Mouse (Mus musculus): ENCODE measurements around the gene Kcne1. TPM values are rescaled to one million over a fixed set of nuclear protein-coding genes. Genes with fewer than 3 reads are reported as not detected.

The Kcne1 gene
- polyA plus RNA-seq, 1 experiment from 2014 or later: 0.36 TPM

DNA sequence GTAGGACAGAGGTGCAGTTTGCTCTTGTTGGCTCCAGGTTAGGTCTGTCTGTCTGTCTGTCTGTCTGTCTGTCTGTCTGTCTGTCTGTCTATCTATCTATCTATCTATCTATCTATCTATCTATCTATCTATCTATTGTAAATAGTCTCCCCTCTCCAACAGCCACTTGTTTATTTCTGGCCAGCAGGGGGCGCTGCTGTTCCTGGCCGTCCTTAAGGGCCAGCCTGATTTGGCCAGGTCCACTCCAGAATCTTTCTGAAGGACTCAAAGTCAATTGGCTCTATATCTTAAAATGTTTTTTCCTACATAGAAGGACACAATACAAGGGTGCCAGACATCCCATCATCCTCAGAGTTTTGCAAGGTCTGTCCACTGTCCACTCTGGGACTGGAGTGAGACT lies 25.8 kb upstream of the Kcne1 start:
- Histone ChIP-seq H3K36me3 (no peaks in the 10 kb centered on the region), H3K4me1 (no peaks in the 10 kb centered on the region), H3K9ac (no peak overlapping the region), H3K4me3 (no peak overlapping the region), H3K27me3 (no peaks in the 10 kb centered on the region), H3K4me2 (no peak overlapping the region), H3K9me3 (no peaks in the 10 kb centered on the region), H3K27ac (no peak overlapping the region)
- no peak for ATAC-seq (ENCODE audit: insufficient number of reproducible peaks, low FRiP score, low TSS enrichment, low read depth)
- WGBS: 0% methylated on average over 2 of the region's 2 CpGs

DNA sequence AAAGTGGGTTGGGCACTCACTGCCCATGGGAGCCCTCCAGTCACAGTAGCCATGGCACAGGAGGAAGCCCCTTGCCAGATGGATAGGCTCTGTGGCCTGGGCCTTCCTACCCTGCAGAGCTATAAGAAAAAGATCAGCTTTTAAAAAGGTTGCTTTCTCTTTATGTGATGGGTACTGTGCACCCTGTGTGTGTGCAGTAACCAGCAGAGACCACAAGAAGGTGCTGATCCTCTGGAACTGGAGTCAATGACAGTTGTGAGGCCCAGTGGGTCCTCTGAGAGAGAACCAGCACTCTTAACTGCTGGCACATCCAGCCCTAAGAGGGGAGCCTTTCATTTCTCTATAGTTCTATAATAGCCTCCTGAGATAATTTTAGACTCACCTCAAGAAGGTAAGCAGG lies 24.1 kb upstream of the Kcne1 start:
- Histone ChIP-seq H3K4me2 (no peak overlapping the region), H3K27ac (no peak overlapping the region), H3K36me3 (no peaks in the 10 kb centered on the region), H3K4me3 (no peak overlapping the region), H3K4me1 (no peaks in the 10 kb centered on the region), H3K27me3 (no peaks in the 10 kb centered on the region), H3K9ac (no peak overlapping the region), H3K9me3 (no peaks in the 10 kb centered on the region)
- no peak for ATAC-seq (ENCODE audit: insufficient number of reproducible peaks, low FRiP score, low TSS enrichment, low read depth)

DNA sequence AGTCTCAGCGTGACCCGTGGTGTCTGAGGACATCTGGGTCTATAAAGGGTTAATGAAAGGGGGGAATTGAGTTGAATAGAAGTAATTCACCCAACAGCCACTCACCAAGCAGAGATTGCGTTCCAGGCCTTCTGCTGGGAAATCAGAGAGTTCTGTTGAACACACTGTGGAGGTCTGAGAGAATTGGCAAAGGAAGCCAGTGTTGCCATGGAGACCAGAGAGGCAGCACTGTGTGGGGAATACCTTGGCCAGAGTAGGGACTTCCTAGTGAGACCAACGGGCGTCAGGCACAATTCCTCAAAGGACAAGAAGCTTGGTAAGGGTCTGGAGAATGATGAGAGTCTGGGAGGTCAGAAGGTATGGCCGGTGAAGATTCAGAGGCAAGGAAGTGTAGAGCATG lies 23.2 kb upstream of the Kcne1 start:
- H3K9me3 ChIP-seq: no peaks in the 10 kb centered on the region
- H3K36me3 ChIP-seq: no peaks in the 10 kb centered on the region
- H3K27ac ChIP-seq: no peak overlapping the region
- H3K27me3 ChIP-seq: no peaks in the 10 kb centered on the region
- H3K4me1 ChIP-seq: no peaks in the 10 kb centered on the region
- 54% methylated on average over 6 of the region's 6 CpGs for WGBS
- no peak for ATAC-seq (ENCODE audit: insufficient number of reproducible peaks, low FRiP score, low TSS enrichment, low read depth)
- no peak overlapping the region for H3K4me3 ChIP-seq
- no peak overlapping the region for H3K9ac ChIP-seq
- H3K4me2 ChIP-seq: no peak overlapping the region

- H3K4me3 ChIP-seq: no peak overlapping the region
- no peak overlapping the region for H3K4me2 ChIP-seq
- no peaks in the 10 kb centered on the region for H3K9me3 ChIP-seq
- WGBS: 64% methylated on average over 6 of the region's 6 CpGs
- no peaks in the 10 kb centered on the region for H3K36me3 ChIP-seq
- ATAC-seq (ENCODE audit: insufficient number of reproducible peaks, low FRiP score, low TSS enrichment, low read depth): no peak
- H3K27me3 ChIP-seq: no peaks in the 10 kb centered on the region
- H3K27ac ChIP-seq: no peak overlapping the region
- H3K9ac ChIP-seq: no peak overlapping the region
- no peaks in the 10 kb centered on the region for H3K4me1 ChIP-seq
These were observed 21.8 kb upstream of the Kcne1 start for GRCm38 (mm10) chr16:92381092-92381491.

DNA sequence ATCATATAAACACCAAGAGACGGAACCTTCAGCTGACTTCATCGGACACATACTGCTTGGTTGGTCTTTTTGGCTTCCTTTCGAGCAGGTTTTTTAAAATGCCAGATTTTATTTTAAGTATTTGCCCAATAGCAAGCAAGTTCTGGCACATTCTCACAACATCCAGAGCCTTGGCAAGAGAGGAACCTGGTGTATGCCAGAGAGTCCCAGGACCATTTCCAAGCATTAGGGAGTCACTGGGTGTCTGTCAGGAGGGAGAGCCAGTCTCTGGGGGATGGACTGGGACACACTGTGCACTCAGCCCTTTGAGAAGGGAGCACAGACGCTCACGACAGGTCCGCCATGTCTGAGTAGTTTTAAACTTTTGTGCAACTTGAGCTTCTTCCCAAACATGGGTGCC lies 17.7 kb upstream of the Kcne1 start:
- 86% methylated on average over 6 of the region's 6 CpGs for WGBS
- H3K9me3 ChIP-seq: no peaks in the 10 kb centered on the region
- H3K27ac ChIP-seq: no peak overlapping the region
- H3K27me3 ChIP-seq: no peaks in the 10 kb centered on the region
- H3K9ac ChIP-seq: no peak overlapping the region
- H3K4me1 ChIP-seq: 0 out of 2 replicates have a peak, but pooled peaks cover 3% of the 10 kb centered on the region
- ATAC-seq (ENCODE audit: insufficient number of reproducible peaks, low FRiP score, low TSS enrichment, low read depth): no peak
- no peak overlapping the region for H3K4me2 ChIP-seq
- no peak overlapping the region for H3K4me3 ChIP-seq
- no peaks in the 10 kb centered on the region for H3K36me3 ChIP-seq

- no peak overlapping the region for H3K27ac ChIP-seq
- 46% methylated on average over 5 of the region's 5 CpGs for WGBS
- no peak overlapping the region for H3K9ac ChIP-seq
- H3K9me3 ChIP-seq: no peaks in the 10 kb centered on the region
- no peak overlapping the region for H3K4me2 ChIP-seq
- 0 out of 2 replicates have a peak, but pooled peaks cover 5% of the 10 kb centered on the region for H3K27me3 ChIP-seq
- peaks cover 12% of the 10 kb centered on the region; the same call in 1 of the 2 replicates for H3K4me1 ChIP-seq
- ATAC-seq (ENCODE audit: insufficient number of reproducible peaks, low FRiP score, low TSS enrichment, low read depth): no peak
- no peak overlapping the region for H3K4me3 ChIP-seq
- H3K36me3 ChIP-seq: no peaks in the 10 kb centered on the region
These were observed 12.4 kb upstream of the Kcne1 start for GRCm38 (mm10) chr16:92371623-92372022.

GRCm38 (mm10) chr16:92369260-92369659 lies 10.0 kb upstream of the Kcne1 start:
- ATAC-seq (ENCODE audit: insufficient number of reproducible peaks, low FRiP score, low TSS enrichment, low read depth): peak; percentile 60; the same call in 1 of the 2 replicates
- H3K27me3 ChIP-seq: 0 out of 2 replicates have a peak, but pooled peaks cover 5% of the 10 kb centered on the region

DNA sequence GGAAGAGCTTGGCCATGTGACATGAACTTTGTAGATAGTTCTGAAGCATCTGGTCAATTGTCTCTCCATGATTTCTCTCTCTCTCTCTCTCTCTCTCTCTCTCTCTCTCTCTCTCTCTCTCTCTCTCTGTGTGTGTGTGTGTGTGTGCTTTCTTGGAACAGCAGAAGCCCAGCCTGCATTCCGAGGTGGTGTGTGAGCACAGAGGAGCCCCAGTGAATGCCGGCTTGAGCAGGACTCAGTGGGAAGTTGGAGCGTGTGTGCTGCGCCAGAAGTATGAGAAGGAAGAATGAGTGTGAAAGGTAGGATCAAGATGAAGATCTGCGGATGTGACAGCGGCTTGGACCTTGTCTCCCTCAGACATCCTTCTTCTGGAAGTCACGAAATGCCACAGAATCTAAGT lies 6.2 kb upstream of the Kcne1 start:
- WGBS: 53% methylated on average over 7 of the region's 7 CpGs

More at GRCm38 (mm10) chr16:92369260-92369659, 10.0 kb upstream of the Kcne1 start:
- Histone ChIP-seq H3K27ac (no peak overlapping the region), H3K4me3 (no peak overlapping the region), H3K9ac (no peak overlapping the region), H3K4me2 (no peak overlapping the region), H3K9me3 (no peaks in the 10 kb centered on the region), H3K36me3 (no peaks in the 10 kb centered on the region), H3K4me1 (peaks cover 17% of the 10 kb centered on the region)
- 35% methylated on average over 2 of the region's 2 CpGs for whole genome bisulfite sequencing

GRCm38 (mm10) chr16:92360711-92361110 lies 1.4 kb upstream of the Kcne1 start:
- H3K9ac ChIP-seq: no peak overlapping the region
- peaks cover 14% of the 10 kb centered on the region for H3K4me1 ChIP-seq
- no peaks in the 10 kb centered on the region for H3K36me3 ChIP-seq
- no peak for ATAC-seq (ENCODE audit: insufficient number of reproducible peaks, low FRiP score, low TSS enrichment, low read depth)
- no peak overlapping the region for H3K4me2 ChIP-seq
- 68% methylated on average over 7 of the region's 7 CpGs for WGBS
- no peak overlapping the region for H3K4me3 ChIP-seq
- no peaks in the 10 kb centered on the region for H3K9me3 ChIP-seq
- peaks cover 28% of the 10 kb centered on the region for H3K27me3 ChIP-seq
- H3K27ac ChIP-seq: no peak overlapping the region

More for the DNA sequence above, 6.2 kb upstream of the Kcne1 start:
- Histone ChIP-seq H3K9ac (no peak overlapping the region), H3K36me3 (no peaks in the 10 kb centered on the region), H3K4me1 (peaks cover 5% of the 10 kb centered on the region; the same call in 1 of the 2 replicates), H3K27ac (no peak overlapping the region), H3K4me3 (no peak overlapping the region), H3K4me2 (no peak overlapping the region), H3K9me3 (no peaks in the 10 kb centered on the region), H3K27me3 (0 out of 2 replicates have a peak, but pooled peaks cover 9% of the 10 kb centered on the region)
- no peak for ATAC-seq (ENCODE audit: insufficient number of reproducible peaks, low FRiP score, low TSS enrichment, low read depth)

GRCm38 (mm10) chr16:92358734-92359133 lies 534 bp downstream of the Kcne1 start:
- Histone ChIP-seq H3K27ac (no peak overlapping the region), H3K9me3 (no peaks in the 10 kb centered on the region), H3K36me3 (no peaks in the 10 kb centered on the region), H3K9ac (no peak overlapping the region), H3K4me1 (peaks cover 20% of the 10 kb centered on the region), H3K27me3 (peaks cover 34% of the 10 kb centered on the region), H3K4me2 (no peak overlapping the region), H3K4me3 (no peak overlapping the region)
- 22% methylated on average over 9 of the region's 9 CpGs for WGBS
- 0 out of 2 replicates have a peak, but pooled peaks have one; percentile 40 for ATAC-seq (ENCODE audit: insufficient number of reproducible peaks, low FRiP score, low TSS enrichment, low read depth)

DNA sequence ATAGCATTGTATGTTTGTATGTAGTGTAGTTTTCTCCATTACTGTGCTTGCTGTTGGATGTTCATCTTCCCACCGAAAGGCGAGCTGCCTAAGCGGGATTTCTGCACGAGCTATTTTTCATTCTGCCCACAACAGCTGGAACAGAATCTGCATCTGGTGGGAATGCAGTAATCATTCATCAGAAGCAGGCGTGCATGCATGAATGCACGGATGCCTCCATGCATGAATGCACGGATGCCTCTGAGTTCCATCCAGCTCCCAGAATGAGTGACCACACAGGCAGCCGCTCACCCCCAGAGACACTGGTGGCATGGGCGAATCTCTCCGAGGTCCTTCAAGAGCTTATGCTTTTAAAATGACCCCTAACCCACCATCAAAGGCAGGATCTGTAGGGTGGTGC lies 1.7 kb downstream of the Kcne1 start:
- Histone ChIP-seq H3K9ac (no peak overlapping the region), H3K4me2 (no peak overlapping the region), H3K27ac (no peak overlapping the region), H3K27me3 (peaks cover 34% of the 10 kb centered on the region), H3K4me3 (no peak overlapping the region), H3K36me3 (no peaks in the 10 kb centered on the region), H3K4me1 (peaks cover 25% of the 10 kb centered on the region), H3K9me3 (no peaks in the 10 kb centered on the region)
- ATAC-seq (ENCODE audit: insufficient number of reproducible peaks, low FRiP score, low TSS enrichment, low read depth): no peak
- 69% methylated on average over 10 of the region's 10 CpGs for WGBS

DNA sequence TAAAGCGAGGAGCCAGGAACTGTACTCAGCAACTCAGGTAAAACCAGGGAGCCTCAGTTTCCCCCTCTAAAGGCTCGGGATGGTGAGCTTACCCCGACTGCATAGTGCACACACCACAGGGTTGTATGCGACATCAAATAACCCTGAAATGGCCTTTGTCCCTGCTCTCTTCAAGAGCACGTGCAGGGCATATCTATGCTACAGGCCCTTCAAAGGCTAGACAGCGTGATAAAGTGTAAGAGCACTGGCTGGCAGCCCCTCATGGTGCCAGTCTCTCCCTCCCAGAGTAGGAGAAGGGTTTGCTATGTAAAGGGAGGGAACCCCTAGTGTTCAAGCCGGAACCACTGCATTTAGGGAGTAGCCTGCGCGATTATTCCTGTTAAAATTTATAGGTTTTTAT lies 2.2 kb downstream of the Kcne1 start:
- peaks cover 34% of the 10 kb centered on the region for H3K27me3 ChIP-seq
- no peaks in the 10 kb centered on the region for H3K9me3 ChIP-seq
- H3K27ac ChIP-seq: no peak overlapping the region
- no peaks in the 10 kb centered on the region for H3K36me3 ChIP-seq
- H3K4me2 ChIP-seq: no peak overlapping the region
- no peak overlapping the region for H3K4me3 ChIP-seq
- no peak overlapping the region for H3K9ac ChIP-seq
- no peak for ATAC-seq (ENCODE audit: insufficient number of reproducible peaks, low FRiP score, low TSS enrichment, low read depth)
- H3K4me1 ChIP-seq: peaks cover 25% of the 10 kb centered on the region
- WGBS: 78% methylated on average over 9 of the region's 9 CpGs

GRCm38 (mm10) chr16:92355982-92356381 lies 3.3 kb downstream of the Kcne1 start:
- Histone ChIP-seq H3K9me3 (no peaks in the 10 kb centered on the region), H3K27ac (no peak overlapping the region), H3K9ac (no peak overlapping the region), H3K4me2 (no peak overlapping the region), H3K4me1 (peaks cover 25% of the 10 kb centered on the region), H3K4me3 (no peak overlapping the region), H3K27me3 (peaks cover 37% of the 10 kb centered on the region), H3K36me3 (no peaks in the 10 kb centered on the region)
- 79% methylated on average over 11 of the region's 11 CpGs for WGBS
- ATAC-seq (ENCODE audit: insufficient number of reproducible peaks, low FRiP score, low TSS enrichment, low read depth): no peak

All from limb, embryonic 15.5 days (tissue).